Mouse (Mus musculus) brown adipose tissue, adult 24 weeks (tissue): ENCODE data around the gene Cyp11a1. TPM values are rescaled to one million over a fixed set of nuclear protein-coding genes. Genes with fewer than 3 reads are reported as not detected.
A peak's percentile ranks its signal among the peaks of the same experiment; 100 is the strongest.

Experiments
- H3K27ac ChIP-seq: fragments of 200-500 bp; replicated peaks from 2 replicates; pipeline ENCODE4 v1.5.1; 2012; ENCODE audit warnings: low read depth, mild to moderate bottlenecking, low read length
- H3K4me1 ChIP-seq: fragments of 200-500 bp; 2 replicates; pipeline ENCODE4 v1.6.1; 2012; ENCODE audit warnings: low read length, mixed read lengths; ENCODE audit not compliant: control insufficient read depth, insufficient read depth, insufficient read length
- H3K4me3 ChIP-seq: fragments of 200-500 bp; 2 replicates; pipeline ENCODE4 v1.5.1; 2012; ENCODE audit warnings: low read depth, mild to moderate bottlenecking, low read length, moderate library complexity; ENCODE audit not compliant: insufficient read depth
- polyA plus RNA-seq: library from polyadenylated mRNA; stranded (reverse); fragments of >200 nt; gene quantifications from 2 replicates; pipeline ENCODE4 v1.2.4, GENCODE M21; 2012; ENCODE audit not compliant: missing spikeins, insufficient read depth, insufficient read length

Cyp11a1 gene
- polyA plus RNA-seq, 1 experiment, result not detected

- H3K27ac ChIP-seq, result peak overlapping the region; percentile 98
Observed at GRCm38 (mm10) chr9:57968166-57968771, 37.9 kb upstream of the Cyp11a1 start.

GRCm38 (mm10) chr9:57968783-57969542 lies 37.2 kb upstream of the Cyp11a1 start:
- Histone ChIP-seq H3K27ac (peak overlapping the region; percentile 98), H3K4me3 (no peak overlapping the region), H3K4me1 (peaks cover 71% of the 10 kb centered on the region)

More at GRCm38 (mm10) chr9:57968166-57968771, 37.9 kb upstream of the Cyp11a1 start:
- Histone ChIP-seq H3K4me1 (peaks cover 66% of the 10 kb centered on the region), H3K4me3 (no peak overlapping the region)

- Histone ChIP-seq H3K4me1 (peaks cover 72% of the 10 kb centered on the region), H3K4me3 (no peak overlapping the region), H3K27ac (peak overlapping the region; percentile 98)
Observed at GRCm38 (mm10) chr9:57969736-57970495, 36.3 kb upstream of the Cyp11a1 start.

GRCm38 (mm10) chr9:57971413-57971812 lies 34.8 kb upstream of the Cyp11a1 start:
- Histone ChIP-seq H3K27ac (peak overlapping the region; percentile 96), H3K4me1 (peaks cover 62% of the 10 kb centered on the region), H3K4me3 (no peak overlapping the region)

GRCm38 (mm10) chr9:57972141-57972591 lies 34.0 kb upstream of the Cyp11a1 start:
- peak overlapping the region; percentile 25; the same call in 1 of the 2 replicates for H3K4me3 ChIP-seq
- H3K27ac ChIP-seq, result peak overlapping the region; percentile 96
- peaks cover 60% of the 10 kb centered on the region for H3K4me1 ChIP-seq

GRCm38 (mm10) chr9:57972776-57973439 lies 33.3 kb upstream of the Cyp11a1 start:
- Histone ChIP-seq H3K27ac (peak overlapping the region; percentile 96), H3K4me1 (peaks cover 53% of the 10 kb centered on the region), H3K4me3 (no peak overlapping the region)

- Histone ChIP-seq H3K27ac (peak overlapping the region; percentile 96), H3K4me1 (peaks cover 47% of the 10 kb centered on the region), H3K4me3 (no peak overlapping the region)
Observed at GRCm38 (mm10) chr9:57973440-57974066, 32.7 kb upstream of the Cyp11a1 start.

GRCm38 (mm10) chr9:57974221-57974620 lies 32.0 kb upstream of the Cyp11a1 start:
- H3K4me1 ChIP-seq, result peaks cover 41% of the 10 kb centered on the region
- no peak overlapping the region; the same call in 1 of the 2 replicates for H3K27ac ChIP-seq
- H3K4me3 ChIP-seq, result no peak overlapping the region

- Histone ChIP-seq H3K4me3 (no peak overlapping the region), H3K4me1 (peaks cover 33% of the 10 kb centered on the region), H3K27ac (no peak overlapping the region)
Observed at GRCm38 (mm10) chr9:57975200-57975821, 30.9 kb upstream of the Cyp11a1 start.

- Histone ChIP-seq H3K4me3 (no peak overlapping the region), H3K27ac (no peak overlapping the region), H3K4me1 (peaks cover 15% of the 10 kb centered on the region)
Observed at GRCm38 (mm10) chr9:57978025-57978424, 28.2 kb upstream of the Cyp11a1 start.

GRCm38 (mm10) chr9:57978858-57979257 lies 27.4 kb upstream of the Cyp11a1 start:
- Histone ChIP-seq H3K4me3 (no peak overlapping the region), H3K27ac (no peak overlapping the region), H3K4me1 (peaks cover 7% of the 10 kb centered on the region; the same call in 1 of the 2 replicates)

GRCm38 (mm10) chr9:57980570-57980969 lies 25.6 kb upstream of the Cyp11a1 start:
- Histone ChIP-seq H3K4me3 (no peak overlapping the region), H3K27ac (no peak overlapping the region), H3K4me1 (no peaks in the 10 kb centered on the region)

- Histone ChIP-seq H3K27ac (no peak overlapping the region), H3K4me1 (no peaks in the 10 kb centered on the region; the same call in 1 of the 2 replicates), H3K4me3 (no peak overlapping the region)
Observed at GRCm38 (mm10) chr9:57985304-57985703, 20.9 kb upstream of the Cyp11a1 start.

GRCm38 (mm10) chr9:57986293-57986692 lies 19.9 kb upstream of the Cyp11a1 start:
- Histone ChIP-seq H3K27ac (no peak overlapping the region), H3K4me1 (no peaks in the 10 kb centered on the region; the same call in 1 of the 2 replicates), H3K4me3 (no peak overlapping the region)
